Mouse (Mus musculus) gastrocnemius, adult 8-10 months (tissue): ENCODE measurements at regions not wholly inside any gene's neighbourhood (a gene's known extent, or its start where the extent isn't known, plus 50 kb on each side); places are given as distances from the start of the nearest gene placed in this dataset.
"Not testable (repeated sequence)": the region's sequence is repeated elsewhere in the genome, so short reads cannot be mapped to it uniquely, and the experiment has no call there.

Experiments
- DNase-seq, 2 experiments: peaks; one replicate each; pipeline ENCODE4 v3.0.0; 2022; ENCODE audit warnings: low spot score in 2 of 2

DNA sequence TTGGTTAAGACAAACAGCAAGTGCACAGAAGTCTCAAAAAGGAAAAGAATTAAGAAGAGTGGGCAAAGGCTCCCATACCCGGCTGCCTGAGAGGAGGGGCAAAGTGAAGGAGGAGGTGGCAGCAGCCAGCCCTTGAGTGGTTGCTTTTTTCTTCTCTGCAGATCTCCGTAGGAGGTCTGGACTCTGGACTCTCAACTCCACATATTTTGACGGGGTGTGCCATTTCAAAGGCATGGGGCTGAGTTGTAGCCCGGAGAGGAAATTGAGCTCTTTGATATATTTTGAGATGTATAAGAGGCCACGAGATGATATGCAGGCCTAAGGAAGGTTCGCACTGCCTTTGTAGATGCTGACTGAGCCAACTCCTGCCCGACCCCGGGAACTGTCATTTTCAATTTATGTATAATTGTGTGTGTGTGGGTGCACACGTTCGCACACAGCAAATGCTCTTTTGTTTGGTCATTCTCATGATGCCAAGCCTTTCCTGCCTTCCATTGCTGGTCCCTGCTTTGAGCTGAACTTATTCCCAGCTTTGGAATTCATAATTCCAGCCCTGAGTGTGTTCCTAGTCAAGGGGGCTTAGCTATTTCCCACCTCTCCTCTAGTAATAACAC lies 56.4 kb downstream of the Cxcr4 start:
- DNase-seq, result no peak

DNA sequence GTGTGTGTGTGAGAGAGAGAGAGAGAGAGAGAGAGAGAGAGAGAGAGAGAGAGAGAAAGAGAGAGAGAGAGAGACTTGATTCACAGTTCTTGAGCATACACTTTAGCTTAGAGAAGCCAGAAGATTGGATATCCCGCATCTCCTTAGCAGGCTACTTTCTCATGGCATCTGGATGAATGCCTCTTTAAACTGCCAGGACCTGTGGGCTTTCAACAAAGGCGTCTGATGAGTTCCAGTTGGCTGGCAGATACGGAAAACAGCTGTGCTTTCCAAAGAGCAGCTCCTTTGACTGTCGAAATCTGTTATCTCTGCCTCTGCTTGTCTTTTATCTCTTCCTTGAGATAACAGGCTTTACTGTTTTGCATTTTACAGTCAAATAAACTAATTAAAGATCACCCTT lies 59.5 kb downstream of the Cxcr4 start:
- DNase-seq, result no peak

DNA sequence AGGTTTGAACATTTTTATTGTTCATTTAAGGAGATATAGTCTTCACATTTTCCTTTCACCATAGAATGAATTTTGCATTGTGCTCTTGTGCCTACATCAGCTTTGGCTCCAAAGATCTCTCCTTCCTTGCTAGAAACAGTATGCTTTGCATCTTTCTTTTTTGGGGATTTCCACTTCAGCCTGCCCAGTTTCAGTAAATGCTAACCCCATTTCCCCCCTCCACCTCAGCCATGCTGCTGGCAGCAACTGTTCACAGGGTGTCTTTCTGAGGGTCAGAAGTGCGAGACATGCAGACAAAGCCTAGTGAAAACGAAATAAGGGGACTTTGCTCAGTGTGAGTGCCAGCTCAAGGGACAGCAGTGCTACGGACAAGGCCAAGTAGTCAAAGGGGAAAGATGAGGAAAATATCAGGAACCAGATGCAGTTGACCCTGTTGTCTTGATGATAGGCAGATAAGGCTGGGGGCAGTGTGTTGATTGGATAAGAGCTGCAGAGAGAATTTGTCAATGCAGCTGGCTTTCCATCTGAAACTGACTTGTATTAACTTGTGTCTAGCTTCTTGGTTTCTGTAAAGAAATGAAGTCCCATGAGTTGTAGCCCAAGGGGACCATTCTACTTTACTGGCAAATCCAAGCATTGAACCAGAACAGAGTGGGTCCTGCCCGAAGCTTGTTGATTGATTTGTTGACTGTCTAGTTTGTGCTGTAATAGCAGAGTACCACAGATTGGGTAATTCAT lies 62.1 kb downstream of the Cxcr4 start:
- DNase-seq, result no peak

DNA sequence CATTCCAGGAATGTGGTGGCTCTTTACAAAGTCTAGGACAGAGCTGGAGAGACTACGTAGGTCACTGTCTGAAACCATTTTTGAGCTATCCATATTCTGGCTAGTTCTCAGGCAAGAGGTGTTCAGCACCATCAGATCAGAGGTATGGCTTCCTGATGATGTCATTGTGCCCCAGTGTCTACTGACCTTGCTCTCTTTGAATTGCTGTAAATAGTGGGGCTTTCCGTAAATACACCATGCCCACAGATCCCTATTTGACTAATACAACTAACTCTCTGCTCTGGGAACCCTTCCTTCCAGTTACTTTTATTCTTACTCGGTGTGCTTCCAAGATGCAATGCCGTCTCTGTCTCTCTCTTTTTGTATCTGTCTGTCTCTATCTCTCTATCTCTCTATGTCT lies 72.9 kb downstream of the Cxcr4 start:
- no peak for DNase-seq

DNA sequence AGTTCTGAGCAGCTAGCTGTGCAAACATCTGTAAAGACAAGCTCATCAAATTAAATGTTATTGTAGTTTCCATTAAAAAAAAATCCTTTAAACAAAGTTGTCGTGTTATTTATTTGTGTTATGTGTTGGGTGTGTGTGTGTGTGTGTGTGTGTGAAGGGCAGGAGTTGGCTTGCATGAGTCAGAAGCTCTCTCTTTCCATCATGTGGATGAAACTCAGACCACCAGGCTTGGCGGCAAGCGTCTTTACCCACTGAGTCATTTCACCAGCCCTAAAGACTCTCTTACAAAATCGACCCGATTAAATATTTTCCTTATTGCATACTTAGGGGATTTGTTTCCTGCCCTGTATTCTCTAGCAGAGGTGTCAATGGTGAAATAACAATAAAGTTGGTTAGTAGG lies 73.6 kb downstream of the Cxcr4 start:
- DNase-seq, result no peak

DNA sequence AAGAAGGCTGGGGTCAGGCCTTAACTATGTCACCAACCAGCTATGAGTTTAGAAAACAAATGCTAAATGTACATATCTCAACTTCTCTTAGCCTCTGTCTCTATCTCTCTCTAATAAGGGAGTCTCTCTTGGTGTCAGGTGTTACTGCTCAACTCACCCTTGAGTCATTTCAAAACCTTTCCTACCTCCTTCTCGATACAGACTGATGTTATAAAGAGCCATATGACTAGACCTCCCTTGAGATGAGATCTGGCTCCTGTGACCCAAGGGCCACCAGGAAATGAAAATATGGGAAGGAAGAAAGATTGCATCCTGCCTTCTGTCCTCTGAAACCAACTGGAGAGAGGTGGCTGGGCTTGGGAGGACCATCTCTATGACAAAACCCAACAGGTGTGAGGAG lies 74.7 kb downstream of the Cxcr4 start:
- DNase-seq, result no peak

DNA sequence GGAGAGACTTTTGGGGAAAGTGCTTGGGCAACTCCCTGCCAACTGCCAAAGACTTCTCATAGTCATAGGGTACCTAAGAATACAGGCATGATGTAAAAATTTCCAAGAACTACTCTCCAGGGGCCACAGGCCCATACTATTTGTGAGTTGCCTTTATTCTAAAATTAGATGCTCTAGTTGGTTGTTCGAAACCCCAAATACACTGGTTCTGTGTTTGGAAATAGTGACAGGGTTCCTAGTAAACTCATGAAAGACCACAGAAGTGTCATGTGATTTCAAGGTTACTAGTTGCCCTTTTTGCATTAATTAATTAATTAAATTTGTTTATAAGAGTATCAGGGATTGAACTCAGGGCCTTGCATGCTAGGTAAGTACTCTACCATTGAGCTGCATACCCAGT lies 77.8 kb downstream of the Cxcr4 start:
- no peak for DNase-seq

DNA sequence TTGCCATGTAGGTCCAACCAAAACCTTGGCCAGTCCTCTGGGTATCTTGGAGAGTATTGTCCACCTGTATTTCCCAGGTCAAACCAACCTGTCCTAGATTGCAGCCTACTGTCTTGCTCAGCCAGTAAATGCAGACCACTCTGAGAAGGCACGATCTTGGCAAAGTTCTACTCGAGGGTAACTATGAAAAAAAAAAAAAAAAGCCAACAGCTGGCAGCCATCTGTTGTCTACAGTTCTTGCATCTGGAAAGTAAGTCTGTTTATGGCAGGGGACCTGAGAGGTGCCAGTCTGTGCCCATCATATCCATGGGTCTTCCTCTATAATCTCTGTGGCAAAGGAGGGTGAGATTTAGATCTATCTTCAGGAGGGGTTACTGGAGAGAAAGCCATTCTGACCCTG lies 78.2 kb downstream of the Cxcr4 start:
- DNase-seq, result no peak

DNA sequence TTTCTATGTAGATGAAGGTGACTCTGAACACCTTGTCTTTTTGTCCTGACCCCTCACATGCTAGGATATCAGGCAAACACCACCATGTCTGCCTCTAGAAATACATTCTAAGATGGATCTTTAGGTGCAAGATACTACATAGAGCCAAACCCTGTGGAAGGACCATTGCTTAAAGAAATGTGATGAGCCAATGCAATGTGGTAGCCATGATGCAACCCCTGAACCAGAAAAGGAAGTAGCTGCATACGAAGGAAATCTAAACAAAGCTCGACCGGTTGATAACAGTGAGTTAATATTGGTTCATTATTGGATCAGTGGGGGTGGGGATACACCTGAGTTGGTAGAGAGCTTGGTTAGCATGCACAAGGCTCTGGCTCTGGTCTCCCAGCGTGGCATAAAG lies 78.9 kb downstream of the Cxcr4 start:
- DNase-seq, result no peak

DNA sequence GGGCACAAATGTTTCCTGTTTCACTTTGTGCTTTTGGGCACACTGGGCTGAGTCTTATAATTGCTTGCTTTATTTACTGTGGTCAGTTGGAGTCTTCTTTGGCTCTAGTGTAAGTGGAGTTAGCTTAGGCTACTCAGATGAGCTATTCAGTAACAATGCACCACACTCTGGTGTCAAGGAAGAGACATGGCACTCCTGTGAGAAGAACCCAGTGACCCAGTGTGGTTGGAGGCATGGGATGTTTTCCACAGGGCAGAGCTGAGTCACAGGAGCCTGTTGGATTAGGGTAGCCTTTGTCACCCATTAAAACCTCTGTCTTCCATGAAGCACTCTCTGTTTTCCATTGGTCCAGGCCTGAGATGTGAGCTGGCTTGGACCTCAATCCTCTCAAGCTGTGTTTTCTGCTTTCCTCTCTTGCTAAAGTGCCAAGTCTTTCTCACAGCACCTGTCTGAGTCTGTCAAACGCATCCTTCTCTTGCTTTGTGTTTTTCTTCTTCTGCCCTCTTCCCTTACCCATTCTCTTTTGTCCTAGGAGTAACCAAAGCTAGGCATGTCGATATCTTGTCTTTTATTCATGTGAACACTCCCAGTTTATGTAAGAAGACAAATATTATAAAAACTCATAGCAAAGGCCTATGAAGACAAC lies 83.2 kb downstream of the Cxcr4 start:
- no peak for DNase-seq

DNA sequence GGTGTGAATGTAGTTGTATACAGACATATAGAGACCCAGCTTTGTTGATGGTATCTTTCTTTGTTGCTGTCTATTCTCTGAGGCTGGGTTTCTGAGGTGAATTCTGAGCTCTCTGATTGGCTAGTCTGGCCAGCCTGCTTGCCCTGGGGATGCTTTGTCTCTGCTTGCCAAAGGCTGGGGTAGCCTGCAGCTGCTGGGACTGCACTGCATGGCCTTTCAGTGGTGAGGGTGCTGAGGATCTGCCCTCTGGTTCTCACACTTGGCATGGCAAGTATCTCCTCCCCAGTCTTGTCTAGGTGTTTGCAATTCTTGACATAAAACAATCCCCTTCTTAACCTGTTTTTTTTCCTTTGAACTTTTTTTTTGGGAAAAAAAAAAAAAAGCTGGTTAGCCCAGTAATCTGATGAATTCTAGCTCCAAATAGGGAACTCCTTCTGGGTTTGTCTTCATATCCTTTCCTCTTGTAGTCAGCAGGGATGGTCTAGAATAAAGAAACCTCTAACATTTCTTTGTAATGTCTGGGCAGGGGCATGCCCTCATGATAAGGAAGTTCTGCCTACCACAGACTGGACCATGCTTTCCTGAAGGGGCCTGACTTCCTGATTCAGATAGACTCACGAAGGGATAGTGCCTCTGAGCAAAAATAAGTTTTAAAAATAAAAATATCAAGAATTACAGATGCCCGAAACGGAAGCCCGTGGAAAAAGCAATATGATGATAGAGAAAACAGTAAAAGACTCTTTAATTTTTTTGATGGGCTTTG lies 85.4 kb downstream of the Cxcr4 start:
- no peak for DNase-seq

DNA sequence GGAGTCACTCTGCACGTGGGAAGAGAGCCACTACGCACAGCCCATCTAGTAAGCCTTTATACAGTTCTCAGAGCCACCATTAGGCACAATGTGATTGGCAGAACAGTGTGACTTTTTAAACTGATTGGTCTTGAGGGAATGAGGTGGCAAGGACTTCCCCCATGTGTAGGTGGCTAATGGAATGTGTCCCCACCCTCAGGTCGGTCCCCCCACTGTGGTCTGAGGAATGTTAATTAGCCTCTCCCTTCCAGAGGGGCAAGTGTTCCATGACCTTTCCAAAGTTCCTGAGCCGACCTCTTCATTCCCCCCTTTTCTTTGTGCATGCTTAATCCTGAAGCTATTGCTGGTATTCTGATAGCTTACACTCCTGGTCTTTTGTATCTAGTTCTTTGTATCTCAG lies 87.2 kb upstream of the Dars start:
- no peak for DNase-seq

DNA sequence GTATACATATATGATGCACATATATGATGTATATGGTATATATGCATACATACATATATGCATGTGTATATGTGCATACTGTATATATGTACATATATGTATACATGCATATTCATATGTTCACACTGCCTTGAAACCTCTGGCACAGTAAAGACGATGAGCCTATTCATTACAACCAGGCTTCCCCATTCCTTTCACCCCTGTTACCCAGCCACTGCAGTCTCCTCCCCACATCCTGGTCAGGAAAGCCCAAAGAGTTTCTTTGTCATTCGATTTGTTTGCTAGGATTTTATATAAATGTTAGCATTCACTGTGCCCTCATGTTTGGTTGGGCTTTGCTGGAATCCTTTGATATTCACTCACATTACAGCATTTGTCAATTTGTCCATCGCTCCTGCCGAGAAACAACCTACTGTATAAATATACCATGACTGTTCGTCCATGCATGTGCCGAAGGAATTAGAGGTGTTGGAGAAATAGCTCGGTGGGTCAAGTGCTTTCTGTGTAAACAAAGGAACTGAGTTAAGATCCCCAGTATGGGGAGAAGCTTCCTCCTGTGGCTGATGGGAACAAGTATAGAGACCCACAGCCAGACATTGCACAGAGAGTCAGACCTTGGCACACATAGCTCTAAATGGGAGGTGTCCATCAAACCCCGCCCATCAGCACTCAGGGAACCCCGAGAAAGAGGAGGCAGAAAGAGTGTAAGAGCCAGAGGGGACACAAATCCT lies 81.0 kb upstream of the Dars start:
- DNase-seq, result no peak

DNA sequence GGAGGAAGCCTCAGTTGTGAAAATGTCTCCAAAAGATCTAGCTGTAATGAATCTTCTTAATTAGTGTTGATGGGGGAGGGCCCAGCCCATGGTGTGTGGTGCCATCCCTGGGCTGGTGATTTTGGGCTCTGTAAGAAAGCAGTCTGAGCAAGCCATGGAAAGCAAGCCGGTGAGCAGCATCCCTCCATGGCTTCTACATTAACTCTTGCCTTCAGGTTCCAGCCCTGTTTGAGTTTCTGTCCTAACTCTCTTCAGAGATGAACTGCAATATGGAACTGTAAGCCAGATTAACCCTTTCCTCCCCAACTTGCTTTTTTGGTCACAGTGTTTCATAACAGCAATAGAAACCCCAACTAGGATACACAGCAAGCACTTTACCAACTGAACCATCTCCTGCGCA lies 75.1 kb upstream of the Dars start:
- no peak for DNase-seq

DNA sequence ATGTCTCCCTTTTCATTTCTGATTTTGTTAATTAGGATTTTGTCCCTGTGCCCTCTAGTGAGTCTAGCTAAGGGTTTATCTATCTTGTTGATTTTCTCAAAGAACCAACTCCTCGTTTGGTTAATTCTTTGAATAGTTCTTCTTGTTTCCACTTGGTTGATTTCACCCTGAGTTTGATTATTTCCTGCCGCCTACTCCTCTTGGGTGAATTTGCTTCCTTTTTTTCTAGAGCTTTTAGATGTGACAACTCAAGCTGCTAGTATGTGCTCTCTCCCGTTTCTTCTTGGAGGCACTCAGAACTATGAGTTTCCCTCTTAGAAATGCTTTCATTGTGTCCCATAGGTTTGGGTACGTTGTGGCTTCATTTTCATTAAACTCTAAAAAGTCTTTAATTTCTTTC lies 70.0 kb upstream of the Dars start:
- DNase-seq, result not testable (repeated sequence)

DNA sequence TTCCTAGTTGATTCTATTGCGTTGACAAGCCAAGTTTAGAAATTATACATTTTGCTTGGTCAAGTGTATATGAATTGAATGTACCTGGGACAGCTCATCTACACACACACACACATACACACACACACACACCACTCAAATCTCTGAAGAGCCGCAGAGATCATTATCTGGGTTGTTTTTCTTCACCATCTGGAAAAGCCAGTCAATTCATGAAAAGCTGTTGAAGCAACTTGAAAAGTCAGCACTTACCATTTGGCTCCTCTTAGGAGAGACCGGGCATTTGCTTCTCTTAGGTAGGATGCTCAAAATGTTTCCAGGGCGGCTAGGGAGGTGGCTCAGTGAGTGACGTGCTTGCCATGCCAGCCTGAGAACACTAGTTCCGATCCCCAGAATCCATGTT lies 61.2 kb upstream of the Dars start:
- no peak for DNase-seq

DNA sequence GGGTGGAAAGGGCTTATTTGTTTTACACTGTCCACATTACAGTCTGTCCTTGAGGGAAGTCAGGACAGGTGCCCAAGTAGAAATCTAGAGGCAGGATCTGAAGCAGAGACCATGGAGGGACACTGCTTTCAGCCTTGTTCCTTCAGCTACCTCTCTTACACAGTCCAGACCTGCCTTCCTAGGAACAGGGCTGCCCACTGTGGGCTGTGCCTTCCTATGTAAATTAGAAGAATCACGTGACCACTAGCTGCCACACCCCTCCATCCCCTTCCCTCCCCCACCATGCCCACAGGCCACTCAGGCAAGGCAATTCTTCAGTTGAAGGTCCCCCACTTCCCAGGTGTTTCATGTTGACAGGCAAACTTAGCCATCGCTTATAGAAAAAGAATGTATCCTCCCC lies 60.5 kb upstream of the Dars start:
- no peak for DNase-seq

DNA sequence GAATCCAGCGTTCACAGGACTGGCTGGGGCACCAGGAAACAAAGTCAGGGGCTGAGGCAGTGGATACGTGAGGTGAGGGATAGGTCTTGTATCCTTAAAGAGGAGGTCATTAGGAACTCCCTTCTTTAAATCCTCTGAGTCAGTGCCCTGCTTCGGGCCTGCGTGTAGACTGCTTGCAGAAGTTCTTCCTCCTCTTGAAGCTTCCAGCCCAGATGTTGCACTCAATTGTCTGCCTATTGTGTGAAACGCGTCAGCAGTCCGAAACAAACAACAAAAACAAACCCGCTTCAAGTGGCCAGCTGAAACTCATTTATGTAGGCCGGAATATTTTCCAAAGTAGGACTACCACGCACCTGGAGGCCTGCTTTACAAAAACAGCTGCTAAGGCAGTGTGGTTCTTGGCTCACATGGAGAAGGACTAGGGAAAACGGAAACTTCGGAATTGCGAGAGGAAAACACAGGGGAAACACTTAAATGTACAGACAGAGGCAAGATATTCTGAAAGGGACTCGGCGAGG lies 55.6 kb upstream of the Dars start:
- no peak for DNase-seq

DNA sequence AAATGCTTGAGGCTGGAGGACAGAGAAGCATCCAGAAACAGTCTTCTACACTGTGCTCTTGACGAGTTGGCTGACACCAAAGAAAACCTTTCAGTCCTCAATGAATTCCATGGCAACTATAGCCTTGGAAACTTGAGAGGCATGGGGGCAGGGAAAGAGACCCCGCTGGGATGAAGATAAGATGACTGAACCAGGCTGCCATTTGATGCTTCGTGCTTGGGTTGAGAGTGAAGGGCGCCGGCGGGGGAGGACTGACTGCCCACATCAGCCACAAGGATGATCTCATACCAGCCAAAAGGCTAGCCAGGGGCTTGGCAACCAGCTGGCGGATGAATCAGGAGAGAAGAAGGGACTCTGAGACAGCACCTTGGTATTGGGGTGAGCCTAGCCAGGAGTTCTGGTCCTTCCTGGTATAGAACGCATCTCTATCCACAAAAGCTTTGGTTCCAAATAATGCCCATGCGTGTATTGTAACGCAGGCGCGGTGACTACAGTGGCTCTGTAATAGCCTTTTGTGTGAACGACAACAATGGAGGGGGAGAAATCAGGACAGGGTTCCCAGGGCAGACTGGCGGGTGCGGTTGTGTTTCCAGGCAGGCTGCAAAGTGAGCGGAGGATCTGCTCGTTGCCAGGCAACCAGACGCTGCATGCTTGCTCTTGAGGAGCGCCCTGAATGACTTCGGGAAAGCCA lies 55.0 kb upstream of the Dars start:
- DNase-seq, result peak in 1 of 2 experiments; percentile 8

DNA sequence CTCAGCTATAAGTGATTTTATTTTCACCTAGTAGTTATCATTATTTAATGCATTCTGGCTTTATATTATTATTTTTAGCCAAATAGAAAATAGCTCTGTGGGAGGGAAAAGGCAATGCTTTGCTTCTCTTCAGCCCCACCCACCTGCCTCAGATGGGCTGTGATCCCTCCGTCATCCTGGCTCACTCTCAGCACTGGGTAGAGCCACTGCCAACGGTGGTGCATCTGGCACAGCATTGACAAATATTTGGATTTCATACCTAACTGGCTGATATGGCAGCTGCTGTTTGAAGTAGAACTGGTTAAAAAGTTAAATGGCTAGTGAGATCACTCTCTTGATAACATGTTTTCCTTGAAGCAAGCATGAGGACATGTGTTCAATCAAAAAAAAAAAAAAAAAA lies 53.6 kb upstream of the Dars start:
- DNase-seq, result no peak

DNA sequence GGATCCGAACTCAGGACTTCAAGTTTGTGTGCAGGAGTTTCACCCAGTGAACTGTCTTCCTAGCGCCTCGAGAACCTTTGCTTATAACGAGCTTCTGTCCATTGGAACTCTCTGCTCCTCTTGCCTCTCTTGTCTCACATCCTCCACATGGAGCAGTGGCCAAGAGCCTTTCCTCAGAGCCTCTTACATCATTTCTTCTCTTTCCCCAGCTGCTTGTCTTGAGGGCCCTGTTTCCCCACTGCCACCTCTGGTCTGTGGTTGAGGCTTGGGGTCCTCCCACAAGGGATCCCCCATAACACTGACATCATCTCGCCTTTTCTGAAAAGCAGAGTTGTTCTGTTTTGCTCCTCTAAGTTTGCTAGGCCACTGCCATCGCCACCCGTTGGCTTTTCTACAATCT lies 51.9 kb upstream of the Dars start:
- DNase-seq, result no peak
